Mouse (Mus musculus) forebrain, embryonic 10.5 days (tissue): Measurements from ENCODE around the gene Dcun1d1. TPM values are rescaled to one million over a fixed set of nuclear protein-coding genes. Genes with fewer than 3 reads are reported as not detected.

Source experiments
- DNase-seq: peaks from one replicate; pipeline ENCODE4 v3.0.0-alpha.2; 2017; ENCODE audit warnings: low spot score; ENCODE audit errors: extremely low spot score
- H3K27ac ChIP-seq: fragments of 300-500 bp; sonication (generic); 2 replicates; pipeline ENCODE4 v1.5.1; 2016; ENCODE audit warnings: mild to moderate bottlenecking
- H3K27me3 ChIP-seq: fragments of 300-500 bp; sonication (generic); 2 replicates; pipeline ENCODE4 v1.6.1; 2016; ENCODE audit warnings: mild to moderate bottlenecking; ENCODE audit not compliant: poor library complexity, severe bottlenecking
- H3K36me3 ChIP-seq: fragments of 300-500 bp; sonication (generic); replicated peaks from 2 replicates; pipeline ENCODE4 v1.6.1; 2016; ENCODE audit warnings: mild to moderate bottlenecking, moderate library complexity
- H3K4me1 ChIP-seq: fragments of 300-500 bp; sonication (generic); 2 replicates; pipeline ENCODE4 v1.6.1; 2016
- H3K4me3 ChIP-seq: fragments of 300-500 bp; sonication (generic); 2 replicates; pipeline ENCODE4 v1.5.1; 2016; ENCODE audit warnings: mild to moderate bottlenecking, moderate library complexity
- H3K9me3 ChIP-seq: fragments of 300-500 bp; sonication (generic); 2 replicates; pipeline ENCODE4 v1.6.1; 2016; ENCODE audit warnings: mild to moderate bottlenecking, moderate library complexity
- WGBS: fragments of 180-500 bp; shearing (Covaris S2); methylation state at CpG from one replicate; pipeline ENCODE4 v1.1.7; 2016; 5-methylcytosine and 5-hydroxymethylcytosine counted together
- polyA plus RNA-seq: library from polyadenylated mRNA; unstranded; fragments of >200 nt; fragmentation: Nextera tagmentation; extraction: Ambion mirVana; gene quantifications from 2 replicates; pipeline ENCODE4 v1.2.1, GENCODE M21; 2016

The Dcun1d1 gene
- polyA plus RNA-seq, 1 experiment from 2014 or later = 111 TPM

GRCm38 (mm10) chr3:35925852-35926251 is 11.4 kb downstream of the Dcun1d1 start:
- no peak overlapping the region for H3K27ac ChIP-seq
- WGBS = 95% methylated on average over 2 of the region's 2 CpGs

GRCm38 (mm10) chr3:35924007-35924406 is 13.2 kb downstream of the Dcun1d1 start:
- H3K27ac ChIP-seq = no peak overlapping the region
- WGBS = 78% methylated on average over 3 of the region's 3 CpGs
- no peaks in the 10 kb centered on the region for H3K9me3 ChIP-seq
- H3K27me3 ChIP-seq = no peaks in the 10 kb centered on the region
- peaks cover 12% of the 10 kb centered on the region for H3K36me3 ChIP-seq
- peaks cover 19% of the 10 kb centered on the region for H3K4me1 ChIP-seq
- no peak for DNase-seq
- no peak overlapping the region for H3K4me3 ChIP-seq

More at GRCm38 (mm10) chr3:35925852-35926251, 11.4 kb downstream of the Dcun1d1 start:
- no peaks in the 10 kb centered on the region for H3K36me3 ChIP-seq
- H3K4me3 ChIP-seq = no peak overlapping the region
- H3K9me3 ChIP-seq = no peaks in the 10 kb centered on the region
- H3K4me1 ChIP-seq = peaks cover 34% of the 10 kb centered on the region
- no peaks in the 10 kb centered on the region for H3K27me3 ChIP-seq
- DNase-seq = no peak

GRCm38 (mm10) chr3:35923495-35923894 is 13.8 kb downstream of the Dcun1d1 start:
- no peak for DNase-seq
- H3K4me3 ChIP-seq = no peak overlapping the region
- 71% methylated on average over 7 of the region's 7 CpGs for WGBS
- H3K27ac ChIP-seq = no peak overlapping the region
- peaks cover 17% of the 10 kb centered on the region for H3K36me3 ChIP-seq
- no peaks in the 10 kb centered on the region for H3K27me3 ChIP-seq
- H3K9me3 ChIP-seq = no peaks in the 10 kb centered on the region
- peaks cover 19% of the 10 kb centered on the region for H3K4me1 ChIP-seq

- DNase-seq = no peak
- Histone ChIP-seq H3K4me3 (no peak overlapping the region), H3K4me1 (peaks cover 19% of the 10 kb centered on the region), H3K9me3 (no peaks in the 10 kb centered on the region), H3K27ac (no peak overlapping the region), H3K27me3 (no peaks in the 10 kb centered on the region), H3K36me3 (peaks cover 27% of the 10 kb centered on the region)
- WGBS = 86% methylated on average over 4 of the region's 4 CpGs
Measured at GRCm38 (mm10) chr3:35922522-35922921, 14.7 kb downstream of the Dcun1d1 start.

- DNase-seq = no peak
- no peaks in the 10 kb centered on the region for H3K27me3 ChIP-seq
- H3K36me3 ChIP-seq = peaks cover 67% of the 10 kb centered on the region
- WGBS = 87% methylated on average over 3 of the region's 3 CpGs
- no peak overlapping the region for H3K4me3 ChIP-seq
- H3K4me1 ChIP-seq = peaks cover 15% of the 10 kb centered on the region
- H3K27ac ChIP-seq = no peak overlapping the region
- peaks cover 6% of the 10 kb centered on the region; the same call in 1 of the 2 replicates for H3K9me3 ChIP-seq
Measured at GRCm38 (mm10) chr3:35918229-35918628, 19.0 kb downstream of the Dcun1d1 start.

GRCm38 (mm10) chr3:35908982-35909680 is 28.1 kb downstream of the Dcun1d1 start:
- no peak overlapping the region for H3K4me3 ChIP-seq
- no peaks in the 10 kb centered on the region for H3K27me3 ChIP-seq
- H3K4me1 ChIP-seq = no peaks in the 10 kb centered on the region
- H3K9me3 ChIP-seq = peaks cover 18% of the 10 kb centered on the region; the same call in 1 of the 2 replicates
- H3K36me3 ChIP-seq = peaks cover 64% of the 10 kb centered on the region
- 93% methylated on average over 7 of the region's 7 CpGs for WGBS
- H3K27ac ChIP-seq = no peak overlapping the region
- no peak for DNase-seq

GRCm38 (mm10) chr3:35900555-35901204 is 36.6 kb downstream of the Dcun1d1 start:
- H3K4me1 ChIP-seq = no peaks in the 10 kb centered on the region
- peaks cover 76% of the 10 kb centered on the region for H3K36me3 ChIP-seq
- no peak overlapping the region for H3K27ac ChIP-seq
- H3K4me3 ChIP-seq = no peak overlapping the region
- DNase-seq = no peak
- H3K27me3 ChIP-seq = no peaks in the 10 kb centered on the region
- no peaks in the 10 kb centered on the region for H3K9me3 ChIP-seq
- WGBS = 96% methylated on average over 5 of the region's 5 CpGs

- H3K27me3 ChIP-seq = no peaks in the 10 kb centered on the region
- H3K4me3 ChIP-seq = no peak overlapping the region
- no peak for DNase-seq
- peaks cover 67% of the 10 kb centered on the region for H3K36me3 ChIP-seq
- 90% methylated on average over 3 of the region's 3 CpGs for WGBS
- H3K27ac ChIP-seq = no peak overlapping the region
- no peaks in the 10 kb centered on the region for H3K9me3 ChIP-seq
- no peaks in the 10 kb centered on the region for H3K4me1 ChIP-seq
Measured at GRCm38 (mm10) chr3:35899109-35899508, 38.1 kb downstream of the Dcun1d1 start.

- Histone ChIP-seq H3K4me1 (no peaks in the 10 kb centered on the region), H3K4me3 (no peak overlapping the region), H3K27me3 (no peaks in the 10 kb centered on the region), H3K27ac (no peak overlapping the region), H3K9me3 (no peaks in the 10 kb centered on the region), H3K36me3 (peaks cover 61% of the 10 kb centered on the region)
- no peak for DNase-seq
- WGBS = 95% methylated on average over 2 of the region's 2 CpGs
Measured at GRCm38 (mm10) chr3:35897900-35898299, 39.3 kb downstream of the Dcun1d1 start.

- 88% methylated on average over 5 of the region's 5 CpGs for WGBS
- Histone ChIP-seq H3K4me3 (no peak overlapping the region), H3K9me3 (no peaks in the 10 kb centered on the region), H3K27me3 (no peaks in the 10 kb centered on the region), H3K27ac (no peak overlapping the region), H3K4me1 (peaks cover 4% of the 10 kb centered on the region; the same call in 1 of the 2 replicates), H3K36me3 (peaks cover 51% of the 10 kb centered on the region)
- no peak for DNase-seq
Measured at GRCm38 (mm10) chr3:35893156-35893555, 44.1 kb downstream of the Dcun1d1 start.

GRCm38 (mm10) chr3:35891123-35891522 is 46.1 kb downstream of the Dcun1d1 start:
- Histone ChIP-seq H3K9me3 (no peaks in the 10 kb centered on the region), H3K27ac (no peak overlapping the region), H3K27me3 (no peaks in the 10 kb centered on the region), H3K4me1 (peaks cover 4% of the 10 kb centered on the region; the same call in 1 of the 2 replicates), H3K4me3 (no peak overlapping the region), H3K36me3 (peaks cover 40% of the 10 kb centered on the region)
- no peak for DNase-seq
- WGBS = 93% methylated on average over 4 of the region's 4 CpGs

GRCm38 (mm10) chr3:35889531-35889930 is 47.7 kb downstream of the Dcun1d1 start:
- Histone ChIP-seq H3K9me3 (no peaks in the 10 kb centered on the region), H3K4me1 (peaks cover 4% of the 10 kb centered on the region; the same call in 1 of the 2 replicates), H3K4me3 (no peak overlapping the region), H3K36me3 (peaks cover 37% of the 10 kb centered on the region), H3K27ac (no peak overlapping the region), H3K27me3 (no peaks in the 10 kb centered on the region)
- DNase-seq = no peak
- WGBS = 94% methylated on average over 2 of the region's 2 CpGs

- Histone ChIP-seq H3K9me3 (peaks cover under 1% of the 10 kb centered on the region; the same call in 1 of the 2 replicates), H3K27ac (no peak overlapping the region), H3K27me3 (no peaks in the 10 kb centered on the region), H3K4me3 (no peak overlapping the region), H3K4me1 (peaks cover under 1% of the 10 kb centered on the region; the same call in 1 of the 2 replicates), H3K36me3 (peaks cover 5% of the 10 kb centered on the region; the same call in 1 of the 2 replicates)
- DNase-seq = no peak
Measured at GRCm38 (mm10) chr3:35883267-35883666, 54.0 kb downstream of the Dcun1d1 start.
